Mouse (Mus musculus): ENCODE results near the gene Elmsan1. TPM values are rescaled to one million over a fixed set of nuclear protein-coding genes. Genes with fewer than 3 reads are reported as not detected.
"Not testable (repeated sequence)": the region's sequence is repeated elsewhere in the genome, so short reads cannot be mapped to it uniquely, and the experiment has no call there.

Elmsan1 gene
- total RNA-seq, 2 experiments from 2014 or later: 13.8 to 17.7 TPM

DNA sequence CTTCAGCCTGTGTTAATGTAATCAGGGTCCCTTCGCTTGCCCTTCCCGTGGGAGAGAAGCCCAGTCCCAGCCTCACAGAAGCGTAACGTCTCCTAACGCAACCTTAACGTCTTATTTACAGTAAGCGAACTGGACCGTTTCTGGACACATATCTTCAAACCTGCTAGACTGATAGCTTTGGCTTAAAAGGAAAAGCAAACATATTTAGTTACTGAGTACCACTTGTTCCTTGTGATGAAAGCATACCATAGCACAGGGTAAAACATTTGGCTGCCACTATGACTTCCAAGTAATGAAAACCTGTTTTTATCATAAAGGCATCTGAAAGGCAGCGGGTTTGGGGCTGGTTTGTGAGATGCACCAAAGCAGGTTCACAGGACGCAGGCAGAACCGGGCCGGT is 92.8 kb downstream of the Elmsan1 start:
- DNase-seq (ENCODE audit: low spot score): no peak
- intact Hi-C loops (cut with DNase I): no loop called here

GRCm38 (mm10) chr12:84119584-84119983 is 99.1 kb downstream of the Elmsan1 start:
- DNase-seq (ENCODE audit: low spot score): no peak
- intact Hi-C loops (cut with DNase I): no loop called here

GRCm38 (mm10) chr12:84114153-84114994 is 104.3 kb downstream of the Elmsan1 start, which contains the start of gene Dnal1:
Dnal1 (plus strand) TSS chr12:84114366.
- DNase-seq (ENCODE audit: low spot score): peak; percentile 77
- intact Hi-C loops (cut with DNase I): no loop called here

DNA sequence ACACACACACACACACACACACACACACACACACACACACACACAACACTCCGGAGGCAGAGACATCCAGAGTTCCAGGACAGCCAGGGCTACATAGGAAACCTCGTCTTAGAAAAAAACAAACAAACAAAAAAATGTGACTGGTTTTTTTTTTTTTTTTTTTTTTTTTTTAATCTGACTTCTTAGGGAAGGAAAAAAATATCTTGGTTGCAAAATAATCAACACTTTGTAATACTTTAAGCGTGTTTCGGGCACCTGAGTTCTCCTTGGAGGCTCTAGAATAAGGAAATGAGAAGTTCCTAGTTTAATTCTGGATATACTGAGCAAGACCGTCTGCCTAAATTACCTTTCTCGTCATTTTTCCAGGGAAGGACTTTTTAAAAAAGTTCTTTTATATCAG is 105.0 kb downstream of the Elmsan1 start:
- intact Hi-C loops (cut with DNase I): no loop called here
- no peak for DNase-seq (ENCODE audit: low spot score)

DNA sequence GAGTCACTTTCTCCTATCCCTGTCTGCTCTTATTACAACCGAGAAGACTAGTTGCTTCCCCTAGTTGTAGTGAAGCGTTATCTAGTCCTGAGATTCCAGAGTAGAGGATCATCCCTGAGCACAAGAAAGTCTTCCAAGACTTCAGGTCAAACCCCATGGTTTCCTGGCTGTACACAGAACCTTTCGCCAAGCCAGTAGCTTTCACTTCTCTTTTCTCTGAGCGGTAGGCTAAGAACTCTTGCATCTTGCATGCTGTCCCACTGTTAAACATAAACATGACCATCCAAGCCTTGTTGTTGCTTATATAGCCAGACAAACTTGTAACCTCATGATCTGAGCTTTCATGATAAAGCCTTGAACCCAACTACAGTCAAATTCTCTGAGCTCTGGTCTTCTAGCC is 107.9 kb downstream of the Elmsan1 start:
- intact Hi-C loops (cut with DNase I): no loop called here
- DNase-seq (ENCODE audit: low spot score): no peak

- intact Hi-C loops (cut with DNase I): no loop called here
- DNase-seq (ENCODE audit: low spot score): no peak
Measured at GRCm38 (mm10) chr12:84109924-84110323, 108.8 kb downstream of the Elmsan1 start.

- no peak for DNase-seq (ENCODE audit: low spot score)
- intact Hi-C loops (cut with DNase I): no loop called here
Measured at GRCm38 (mm10) chr12:84107692-84108091, 111.0 kb downstream of the Elmsan1 start.

GRCm38 (mm10) chr12:84107012-84107411 is 111.7 kb downstream of the Elmsan1 start:
- no peak for DNase-seq (ENCODE audit: low spot score)
- intact Hi-C loops (cut with DNase I): no loop called here

GRCm38 (mm10) chr12:84101493-84101845 is 117.2 kb downstream of the Elmsan1 start:
- intact Hi-C loops (cut with DNase I): no loop called here
- no peak for DNase-seq (ENCODE audit: low spot score)

GRCm38 (mm10) chr12:84100604-84101492 is 117.8 kb downstream of the Elmsan1 start, which contains the start of gene Acot6:
Acot6 (plus strand) TSS chr12:84100654.
- intact Hi-C loops (cut with DNase I): not testable (repeated sequence)
- DNase-seq (ENCODE audit: low spot score): peak; percentile 4

DNA sequence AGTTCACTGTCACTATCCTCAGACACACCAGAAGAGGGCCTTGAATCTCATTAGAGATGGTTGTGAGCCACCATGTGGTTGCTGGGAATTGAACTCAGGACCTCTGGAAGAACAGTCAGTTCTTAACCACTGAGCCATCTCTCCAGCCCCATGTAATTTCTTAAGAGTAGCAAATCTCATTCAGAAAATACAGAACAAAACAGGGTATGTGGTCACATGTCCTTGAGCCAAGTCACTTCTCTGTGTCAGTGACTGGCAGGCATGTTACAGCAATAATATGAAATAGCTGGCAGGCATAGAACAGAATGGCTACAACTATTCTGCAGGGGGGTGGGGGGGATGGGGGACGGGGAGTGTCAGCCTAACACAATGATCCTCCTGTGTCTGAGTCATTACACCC is 118.6 kb downstream of the Elmsan1 start:
- intact Hi-C loops (cut with DNase I): no loop called here
- no peak for DNase-seq (ENCODE audit: low spot score)

DNA sequence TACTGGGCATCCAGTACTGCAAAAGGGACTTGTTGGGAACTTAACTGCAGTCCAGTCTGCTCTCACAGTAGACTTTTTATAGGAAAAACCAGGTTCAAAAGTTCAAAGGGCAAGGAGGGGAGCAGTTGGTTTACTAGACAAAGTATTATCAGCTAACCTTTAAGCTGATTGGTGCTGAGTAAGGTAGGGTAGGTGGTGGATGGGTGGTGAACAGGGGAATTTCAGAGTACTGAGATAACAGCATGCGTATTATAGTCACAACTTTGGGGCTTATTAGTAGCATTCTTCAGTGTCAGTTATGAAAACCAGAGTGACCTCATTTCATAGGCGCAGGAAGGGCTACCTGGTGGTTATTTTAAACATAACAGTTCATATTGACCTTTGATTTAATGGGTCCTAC is 119.1 kb downstream of the Elmsan1 start:
- intact Hi-C loops (cut with DNase I): no loop called here
- DNase-seq (ENCODE audit: low spot score): no peak

Other genes starting within 250 kb of the Elmsan1 start
- gene Heatr4, start 234.0 kb downstream of the Elmsan1 start, total RNA-seq (2021): not detected
- gene Acot2, start 231.0 kb downstream of the Elmsan1 start, total RNA-seq (2021): 100 to 1,000 TPM; 100 to 107 TPM
- gene Acot1, start 209.4 kb downstream of the Elmsan1 start, total RNA-seq (2021): 10 to 100 TPM; 35.8 to 47.2 TPM
- 1 to 10 TPM in 1 of 2 experiments, under 1 TPM in 1; 0.94 to 1.5 TPM for gene Acot4, start 180.5 kb downstream of the Elmsan1 start, total RNA-seq (2021)
- not detected for gene Gm49366, start 179.9 kb downstream of the Elmsan1 start, total RNA-seq (2021)
- gene Acot3, start 166.7 kb downstream of the Elmsan1 start, total RNA-seq (2021): 1 to 10 TPM; 1.7 TPM
- gene Acot5, start 149.6 kb downstream of the Elmsan1 start, total RNA-seq (2021): not detected
- gene Acot6, start 118.2 kb downstream of the Elmsan1 start, total RNA-seq (2021): 1 to 10 TPM; 2.2 to 2.4 TPM
- gene Dnal1, start 104.5 kb downstream of the Elmsan1 start, total RNA-seq (2021): 10 to 100 TPM in 1 of 2 experiments, 1 to 10 TPM in 1; 8.2 to 10.1 TPM
- gene Pnma1, start 70.4 kb downstream of the Elmsan1 start, total RNA-seq (2021): under 1 TPM; 0.14 to 0.18 TPM
- gene Ptgr2, start 66.4 kb upstream of the Elmsan1 start, total RNA-seq (2021): 100 to 1,000 TPM; 213 to 236 TPM
- gene Zfp410, start 98.0 kb upstream of the Elmsan1 start, total RNA-seq (2021): 10 to 100 TPM; 19.5 to 22.1 TPM
- 100 to 1,000 TPM; 102 to 106 TPM for gene Coq6, start 142.8 kb upstream of the Elmsan1 start, total RNA-seq (2021)
- 1 to 10 TPM; 8.3 to 8.5 TPM for gene Fam161b, start 143.0 kb upstream of the Elmsan1 start, total RNA-seq (2021)
- gene Entpd5, start 190.1 kb upstream of the Elmsan1 start, total RNA-seq (2021): 10 to 100 TPM; 58.1 to 59.2 TPM
- 1 to 10 TPM; 1.3 to 3.0 TPM for gene Bbof1, start 190.2 kb upstream of the Elmsan1 start, total RNA-seq (2021)
- gene Rnf113a2, start 198.3 kb upstream of the Elmsan1 start, total RNA-seq (2021): 1 to 10 TPM; 8.4 to 8.5 TPM
- 100 to 1,000 TPM; 178 to 183 TPM for gene Aldh6a1, start 232.1 kb upstream of the Elmsan1 start, total RNA-seq (2021)
- 10 to 100 TPM; 10.2 to 12.2 TPM for gene Lin52, start 232.5 kb upstream of the Elmsan1 start, total RNA-seq (2021)